Mouse (Mus musculus): Measurements from ENCODE around the gene Slc7a11. TPM values are rescaled to one million over a fixed set of nuclear protein-coding genes. Genes with fewer than 3 reads are reported as not detected.

Slc7a11 gene
- total and polyA plus RNA-seq, 2 experiments from 2014 or later: 3.9 to 21.7 TPM

- TF ChIP-seq CTCF (IDR thresholded peaks at IDR 0.05): no peak
- Histone ChIP-seq H3K36me3 (ENCODE audit: insufficient read depth, low read length) (no peaks in the 10 kb centered on the region), H3K27me3 (ENCODE audit: insufficient read depth, low read length) (no peaks in the 10 kb centered on the region), H3K4me1 (ENCODE audit: insufficient read depth, low read length) (no peaks in the 10 kb centered on the region), H3K4me2 (ENCODE audit: low read depth, low read length, poor library complexity, severe bottlenecking) (no peak overlapping the region), H3K27ac (ENCODE audit: low read depth, low read length) (no peak overlapping the region), H3K4me3 (ENCODE audit: low read depth, low read length) (no peak overlapping the region), H3K9ac (replicated peaks; ENCODE audit: low read length, poor library complexity, severe bottlenecking) (no peak overlapping the region), H3K9me3 (ENCODE audit: low read length) (no peaks in the 10 kb centered on the region)
- 73% methylated on average over 3 of the region's 3 CpGs for WGBS
- ATAC-seq (ENCODE audit: low FRiP score) (no peak), DNase-seq (ENCODE audit: low spot score) (peak; percentile 43)
These were observed 129.6 kb downstream of the Slc7a11 start for GRCm38 (mm10) chr3:50313816-50314215.

GRCm38 (mm10) chr3:50307339-50308327 lies 135.8 kb downstream of the Slc7a11 start:
- no peak for TF ChIP-seq CTCF (IDR thresholded peaks at IDR 0.05)
- no peaks in the 10 kb centered on the region for H3K36me3 ChIP-seq (ENCODE audit: insufficient read depth, low read length)
- no peak overlapping the region for H3K9ac ChIP-seq (replicated peaks; ENCODE audit: low read length, poor library complexity, severe bottlenecking)
- H3K27ac ChIP-seq (ENCODE audit: low read depth, low read length): no peak overlapping the region
- H3K4me2 ChIP-seq (ENCODE audit: low read depth, low read length, poor library complexity, severe bottlenecking): no peak overlapping the region
- no peaks in the 10 kb centered on the region for H3K4me1 ChIP-seq (ENCODE audit: insufficient read depth, low read length)
- ATAC-seq (ENCODE audit: low FRiP score): no peak
- DNase-seq (ENCODE audit: low spot score): no peak
- no peaks in the 10 kb centered on the region for H3K27me3 ChIP-seq (ENCODE audit: insufficient read depth, low read length)
- H3K9me3 ChIP-seq (ENCODE audit: low read length): no peaks in the 10 kb centered on the region
- no peak overlapping the region for H3K4me3 ChIP-seq (ENCODE audit: low read depth, low read length)
- 76% methylated on average over 14 of the region's 14 CpGs for WGBS

- Histone ChIP-seq H3K4me1 (ENCODE audit: insufficient read depth, low read length) (no peaks in the 10 kb centered on the region), H3K4me2 (ENCODE audit: low read depth, low read length, poor library complexity, severe bottlenecking) (no peak overlapping the region), H3K27me3 (ENCODE audit: insufficient read depth, low read length) (no peaks in the 10 kb centered on the region), H3K27ac (ENCODE audit: low read depth, low read length) (no peak overlapping the region), H3K36me3 (ENCODE audit: insufficient read depth, low read length) (no peaks in the 10 kb centered on the region), H3K4me3 (ENCODE audit: low read depth, low read length) (no peak overlapping the region), H3K9me3 (ENCODE audit: low read length) (no peaks in the 10 kb centered on the region), H3K9ac (replicated peaks; ENCODE audit: low read length, poor library complexity, severe bottlenecking) (no peak overlapping the region)
- DNase-seq (ENCODE audit: low spot score) (peak; percentile 55), ATAC-seq (ENCODE audit: low FRiP score) (no peak)
- TF ChIP-seq CTCF (IDR thresholded peaks at IDR 0.05): no peak
- 64% methylated on average over 8 of the region's 8 CpGs for WGBS
These were observed 137.1 kb downstream of the Slc7a11 start for GRCm38 (mm10) chr3:50306334-50306733.

GRCm38 (mm10) chr3:50304137-50304536 lies 139.3 kb downstream of the Slc7a11 start:
- H3K36me3 ChIP-seq (ENCODE audit: insufficient read depth, low read length): no peaks in the 10 kb centered on the region
- TF ChIP-seq CTCF (IDR thresholded peaks at IDR 0.05): peak; percentile 67
- no peak overlapping the region for H3K9ac ChIP-seq (replicated peaks; ENCODE audit: low read length, poor library complexity, severe bottlenecking)
- H3K4me2 ChIP-seq (ENCODE audit: low read depth, low read length, poor library complexity, severe bottlenecking): no peak overlapping the region
- no peaks in the 10 kb centered on the region for H3K9me3 ChIP-seq (ENCODE audit: low read length)
- no peaks in the 10 kb centered on the region for H3K4me1 ChIP-seq (ENCODE audit: insufficient read depth, low read length)
- ATAC-seq (ENCODE audit: low FRiP score): no peak
- DNase-seq (ENCODE audit: low spot score): peak; percentile 19
- H3K27me3 ChIP-seq (ENCODE audit: insufficient read depth, low read length): no peaks in the 10 kb centered on the region
- H3K27ac ChIP-seq (ENCODE audit: low read depth, low read length): no peak overlapping the region
- no peak overlapping the region for H3K4me3 ChIP-seq (ENCODE audit: low read depth, low read length)
- 61% methylated on average over 4 of the region's 4 CpGs for WGBS

GRCm38 (mm10) chr3:50302648-50303047 lies 140.8 kb downstream of the Slc7a11 start:
- no peak overlapping the region for H3K9ac ChIP-seq (replicated peaks; ENCODE audit: low read length, poor library complexity, severe bottlenecking)
- no peak overlapping the region for H3K4me2 ChIP-seq (ENCODE audit: low read depth, low read length, poor library complexity, severe bottlenecking)
- no peaks in the 10 kb centered on the region for H3K9me3 ChIP-seq (ENCODE audit: low read length)
- H3K36me3 ChIP-seq (ENCODE audit: insufficient read depth, low read length): no peaks in the 10 kb centered on the region
- no peaks in the 10 kb centered on the region for H3K4me1 ChIP-seq (ENCODE audit: insufficient read depth, low read length)
- ATAC-seq (ENCODE audit: low FRiP score) (no peak), DNase-seq (ENCODE audit: low spot score) (no peak)
- H3K4me3 ChIP-seq (ENCODE audit: low read depth, low read length): no peak overlapping the region
- no peaks in the 10 kb centered on the region for H3K27me3 ChIP-seq (ENCODE audit: insufficient read depth, low read length)
- TF ChIP-seq CTCF (IDR thresholded peaks at IDR 0.05): no peak
- no peak overlapping the region for H3K27ac ChIP-seq (ENCODE audit: low read depth, low read length)
- 72% methylated on average over 6 of the region's 6 CpGs for WGBS

- DNase-seq (ENCODE audit: low spot score) (peak; percentile 91), ATAC-seq (ENCODE audit: low FRiP score) (no peak)
- Histone ChIP-seq H3K4me2 (ENCODE audit: low read depth, low read length, poor library complexity, severe bottlenecking) (no peak overlapping the region), H3K9ac (replicated peaks; ENCODE audit: low read length, poor library complexity, severe bottlenecking) (no peak overlapping the region), H3K4me3 (ENCODE audit: low read depth, low read length) (no peak overlapping the region), H3K27me3 (ENCODE audit: insufficient read depth, low read length) (no peaks in the 10 kb centered on the region), H3K9me3 (ENCODE audit: low read length) (no peaks in the 10 kb centered on the region), H3K4me1 (ENCODE audit: insufficient read depth, low read length) (no peaks in the 10 kb centered on the region), H3K27ac (ENCODE audit: low read depth, low read length) (no peak overlapping the region), H3K36me3 (ENCODE audit: insufficient read depth, low read length) (no peaks in the 10 kb centered on the region)
- peak; percentile 94 for TF ChIP-seq CTCF (IDR thresholded peaks at IDR 0.05)
- whole genome bisulfite sequencing: 6% methylated on average over 4 of the region's 4 CpGs
These were observed 142.5 kb downstream of the Slc7a11 start for GRCm38 (mm10) chr3:50300952-50301303.

Data from midbrain, postnatal 0 days (tissue).